Mouse (Mus musculus) left cerebral cortex, postnatal 36 days (tissue): ENCODE measurements around the gene Samm50. TPM values are rescaled to one million over a fixed set of nuclear protein-coding genes. Genes with fewer than 3 reads are reported as not detected.

Experiments used
- DNase-seq, 2 experiments: peaks; one replicate each; pipeline ENCODE4 v3.0.0; 2021 to 2022; ENCODE audit warnings: low spot score in 2 of 2, mixed read lengths in 1 of 2
- intact Hi-C: fragments of 180-260 bp; cut with DNase I; formaldehyde crosslinking; loops from one replicate; pipeline ENCODE4 v1.15.1; 2025
- total RNA-seq, 2 experiments: library from RNA; stranded (reverse); gene quantifications; 2 replicates each; pipeline ENCODE4 v1.2.3; 2021

Gene Samm50
- total RNA-seq, 2 experiments from 2014 or later = 95.0 to 106 TPM

DNA sequence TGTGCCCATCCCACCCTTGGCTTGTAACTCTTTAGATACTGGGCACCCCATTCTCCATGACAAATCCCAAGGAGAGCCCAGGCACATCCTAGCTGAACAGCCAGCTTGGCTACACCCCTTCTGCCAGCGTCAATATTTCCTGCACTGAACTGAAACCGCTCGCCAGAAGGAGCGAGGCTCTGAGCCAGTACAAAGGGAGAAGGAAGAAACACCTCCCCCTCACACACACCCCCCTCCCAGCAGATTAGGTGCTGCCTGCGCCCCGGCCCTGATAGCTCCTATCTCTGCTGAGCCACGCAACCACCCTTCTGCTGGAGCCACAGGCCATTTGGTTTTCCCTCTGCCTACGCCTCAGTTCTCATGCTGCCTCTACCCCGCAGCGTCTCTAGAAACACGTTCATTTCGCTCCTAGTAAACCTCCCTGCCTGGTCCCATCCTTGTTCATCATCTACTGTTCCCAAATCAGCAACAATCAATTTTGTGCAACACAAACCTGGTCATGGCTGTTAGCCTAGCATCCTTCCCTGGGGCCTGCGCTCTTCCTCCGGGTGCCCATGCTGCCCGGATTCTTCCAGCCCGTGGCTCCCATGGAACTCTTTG lies 39.2 kb downstream of the Samm50 start:
- peak; percentile 70 to 76 for DNase-seq
- intact Hi-C loops = no loop called here

DNA sequence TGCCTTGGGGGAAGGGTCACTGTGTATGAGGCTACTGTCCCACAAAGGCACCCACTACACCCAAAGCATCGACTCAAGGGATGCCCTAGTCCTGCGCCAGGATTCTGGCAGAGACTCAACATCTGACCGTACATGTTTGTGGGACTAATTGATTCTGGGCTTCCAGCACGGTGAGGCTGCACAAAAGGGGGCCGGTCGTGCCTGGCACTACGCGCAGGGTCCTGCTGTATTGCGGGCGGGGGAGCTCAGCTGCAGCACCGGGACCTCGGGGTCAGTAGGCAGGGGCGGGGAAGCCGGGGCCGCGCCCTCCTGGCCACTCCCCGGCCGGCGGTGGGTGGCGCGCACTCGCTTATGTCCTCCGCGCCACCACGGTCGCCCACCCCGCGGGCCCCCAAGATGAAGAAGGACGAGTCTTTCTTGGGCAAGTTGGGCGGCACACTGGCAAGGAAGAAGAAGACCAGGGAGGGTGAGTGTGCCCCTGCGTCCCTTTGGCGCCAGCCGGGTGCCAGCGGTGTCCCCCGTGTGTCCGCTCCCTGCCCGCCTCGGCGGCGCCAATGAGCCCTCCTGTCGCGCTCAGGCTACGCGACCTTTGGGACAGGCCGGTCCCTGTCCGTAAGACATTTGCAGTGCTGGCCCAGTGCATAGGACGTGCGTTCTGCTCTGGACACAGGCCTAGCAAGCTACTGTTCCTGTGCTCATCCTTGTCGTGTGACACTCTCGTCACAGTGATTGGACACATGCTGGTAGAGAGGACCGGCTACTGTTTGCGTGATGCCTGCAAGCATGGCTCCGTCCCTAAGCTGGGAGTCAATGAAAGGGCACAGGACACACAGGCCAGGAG lies 39.9 kb downstream of the Samm50 start, which contains the start of gene Parvb:
Parvb (plus strand) TSS at position 323 of the 841 bp plus-strand sequence.
- peak; percentile 39 to 49 for DNase-seq
- intact Hi-C loops = no loop called here

DNA sequence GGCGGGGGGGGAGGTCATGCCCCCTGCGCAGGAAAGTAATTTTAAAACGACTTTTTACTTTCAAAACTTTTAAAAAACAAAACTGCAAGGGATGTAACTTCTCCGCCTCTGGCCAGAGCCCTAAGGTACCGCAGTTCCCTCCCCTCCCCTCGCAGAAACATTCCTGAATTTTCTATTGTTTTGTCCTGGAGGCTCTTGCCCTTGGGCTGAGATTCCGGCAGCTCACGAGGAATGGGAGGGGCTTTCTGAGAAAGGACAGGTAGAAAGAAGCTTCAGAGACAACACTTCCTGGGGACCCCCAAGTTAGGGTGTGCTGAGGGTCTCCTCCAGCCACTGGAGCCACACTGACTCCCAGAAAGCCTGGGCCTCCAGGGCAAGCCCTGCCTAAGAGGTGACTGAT lies 40.6 kb downstream of the Samm50 start:
- DNase-seq = no peak
- intact Hi-C loops = no loop called here

DNA sequence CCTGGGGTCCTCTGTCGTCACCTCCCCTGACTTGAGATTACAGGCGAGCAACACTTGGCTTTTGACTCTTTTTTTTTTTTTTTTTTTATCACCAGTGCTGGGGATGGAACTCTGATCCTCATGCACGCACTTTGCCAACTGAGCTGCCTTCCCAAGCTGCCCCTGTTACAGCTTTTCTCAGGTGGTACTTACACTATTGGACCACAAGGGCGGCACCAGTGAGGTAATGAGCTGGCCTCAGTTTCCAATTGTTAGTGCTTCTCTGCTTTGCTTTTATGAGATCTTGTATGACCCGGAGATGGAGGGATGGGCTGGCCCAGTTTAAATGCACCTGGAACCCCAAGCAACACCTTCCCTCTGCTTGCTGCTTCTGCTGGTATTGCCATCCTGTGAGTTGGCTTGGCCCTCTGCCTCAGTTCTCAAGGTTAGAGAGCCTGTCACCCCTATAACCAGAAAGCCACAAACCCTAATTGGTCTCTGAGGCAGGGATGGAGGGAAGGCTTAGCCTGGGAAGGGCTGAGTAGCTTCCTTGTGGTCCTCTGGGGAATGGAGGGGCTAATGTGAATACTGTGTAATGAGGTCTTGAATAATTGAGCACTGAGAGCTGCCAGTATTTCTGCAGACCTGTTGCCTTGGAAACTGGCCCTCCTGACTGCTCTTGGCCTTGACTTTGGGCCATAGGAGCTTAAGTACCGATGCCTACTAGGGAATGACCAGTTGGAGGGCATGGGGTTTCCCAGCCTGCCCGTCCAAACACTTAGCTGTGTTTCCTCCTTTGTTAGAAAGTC lies 42.9 kb downstream of the Samm50 start:
- intact Hi-C loops = no loop called here
- no peak for DNase-seq

DNA sequence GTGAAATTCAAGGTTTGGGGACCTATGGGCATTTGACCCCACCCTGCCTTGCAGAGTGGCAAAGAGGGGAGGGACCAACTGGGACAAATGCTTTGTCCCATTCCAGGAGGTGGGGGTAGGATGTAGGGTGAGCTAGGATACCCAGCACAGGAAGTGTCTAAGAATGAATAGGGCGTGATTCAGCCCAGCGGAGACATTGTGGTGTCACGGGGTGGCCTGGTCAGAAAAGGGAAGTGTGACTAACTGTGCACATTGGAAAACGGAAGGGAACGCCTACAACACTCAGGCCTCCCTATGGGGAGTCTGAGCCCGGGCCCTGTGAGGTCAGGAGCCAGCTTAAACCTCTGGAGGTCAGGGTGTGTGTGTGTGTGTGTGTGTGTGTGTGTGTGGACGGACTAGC lies 43.6 kb downstream of the Samm50 start:
- no peak for DNase-seq
- intact Hi-C loops = no loop called here

DNA sequence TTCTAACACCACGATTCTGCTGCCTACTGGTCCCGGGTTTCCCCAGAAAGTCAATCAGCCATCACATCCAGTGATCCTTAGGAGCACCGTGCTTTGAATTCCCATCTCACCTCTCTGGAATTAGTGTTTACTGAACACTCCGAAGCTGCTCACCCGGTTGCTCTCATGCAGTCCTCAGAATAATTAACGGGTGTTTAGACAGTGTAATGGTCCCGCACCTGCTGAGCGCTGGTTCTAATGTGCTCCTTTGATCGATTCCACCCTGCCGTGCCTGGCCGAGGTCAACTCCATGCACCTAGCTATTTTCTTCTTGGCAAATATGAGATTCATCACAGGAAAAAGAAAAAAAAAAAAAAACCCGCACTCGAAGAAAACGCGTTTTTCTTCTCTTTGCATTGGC lies 46.5 kb downstream of the Samm50 start:
- DNase-seq = no peak
- intact Hi-C loops = no loop called here

DNA sequence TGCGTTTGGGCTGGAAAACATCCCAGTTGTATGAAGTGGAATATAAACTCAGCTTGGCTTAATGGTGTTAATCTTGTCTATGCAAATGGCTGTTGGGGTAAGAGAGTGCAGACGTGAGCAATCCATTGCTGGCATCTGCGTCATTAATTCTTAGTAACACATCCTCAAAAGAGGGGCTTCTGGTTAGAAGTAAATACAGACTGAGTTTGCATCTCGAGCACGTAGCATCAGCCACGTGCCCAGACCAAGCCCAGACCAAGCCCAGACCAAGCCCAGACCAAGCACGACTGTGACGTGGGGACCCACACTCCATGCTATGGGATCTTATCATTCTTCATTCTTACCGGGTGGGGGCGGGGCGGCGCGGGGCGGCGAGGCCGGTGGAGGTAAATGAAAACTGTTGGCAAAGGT lies 47.0 kb downstream of the Samm50 start:
- intact Hi-C loops = no loop called here
- DNase-seq = no peak

DNA sequence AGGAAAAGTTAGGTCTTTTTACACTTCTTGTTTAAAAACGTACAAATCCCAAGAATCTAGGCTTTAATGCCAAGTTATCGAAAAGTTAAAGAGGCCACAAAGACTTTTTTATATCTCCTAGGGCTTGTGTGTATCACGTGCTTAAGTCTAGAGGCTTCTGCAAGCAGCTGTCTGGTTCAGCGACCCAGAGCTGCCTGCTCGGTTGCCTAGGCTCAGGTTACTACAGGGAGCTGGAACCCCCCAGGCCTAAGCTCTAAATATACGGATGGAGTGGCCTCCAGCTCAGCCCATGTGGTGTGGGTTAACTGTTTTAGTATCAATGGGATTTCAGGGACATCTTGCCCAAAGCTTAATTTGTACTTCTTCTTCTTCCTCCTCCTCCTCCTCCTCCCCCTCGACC lies 49.5 kb downstream of the Samm50 start:
- no peak for DNase-seq
- intact Hi-C loops = no loop called here

DNA sequence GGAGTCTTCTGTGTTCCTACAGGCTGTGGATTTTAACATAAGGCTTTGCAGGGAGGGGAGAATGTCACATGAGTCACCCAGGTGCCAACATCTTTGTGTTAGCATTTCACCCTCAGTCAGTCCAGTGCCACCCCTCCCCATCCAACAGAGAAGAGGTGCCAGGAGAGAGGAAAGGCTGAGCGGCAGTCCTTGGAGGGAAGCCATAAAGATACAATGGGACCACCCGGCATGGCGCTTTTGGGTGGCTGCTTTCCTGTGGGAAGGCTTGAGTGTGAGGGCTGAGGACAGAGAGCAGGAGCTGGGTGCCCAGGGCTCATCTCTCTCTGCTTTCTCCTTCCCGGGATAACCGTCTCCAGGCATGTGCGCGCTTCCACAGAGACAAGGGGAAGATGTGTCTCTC lies 53.1 kb downstream of the Samm50 start:
- intact Hi-C loops = no loop called here
- DNase-seq = no peak

DNA sequence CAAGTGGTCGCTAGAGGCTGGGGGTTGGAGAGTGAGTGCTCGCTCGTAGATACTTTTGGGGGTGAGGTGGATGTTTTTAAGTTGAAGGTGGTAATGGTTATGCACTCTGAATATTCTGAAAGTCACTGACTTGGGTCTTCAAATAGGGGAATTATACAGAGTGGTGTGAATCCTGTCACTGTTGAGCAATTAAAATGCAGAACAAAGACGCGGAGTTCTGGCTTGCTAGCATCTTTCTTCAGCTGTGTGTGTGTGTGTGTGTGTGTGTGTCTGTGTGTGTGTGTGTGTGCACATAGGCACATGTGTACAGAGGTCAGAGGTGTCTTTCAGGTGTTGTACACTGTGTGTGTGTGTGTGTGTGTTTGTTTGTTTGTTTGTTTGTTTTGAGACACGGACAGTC lies 54.2 kb downstream of the Samm50 start:
- intact Hi-C loops = no loop called here
- no peak for DNase-seq

DNA sequence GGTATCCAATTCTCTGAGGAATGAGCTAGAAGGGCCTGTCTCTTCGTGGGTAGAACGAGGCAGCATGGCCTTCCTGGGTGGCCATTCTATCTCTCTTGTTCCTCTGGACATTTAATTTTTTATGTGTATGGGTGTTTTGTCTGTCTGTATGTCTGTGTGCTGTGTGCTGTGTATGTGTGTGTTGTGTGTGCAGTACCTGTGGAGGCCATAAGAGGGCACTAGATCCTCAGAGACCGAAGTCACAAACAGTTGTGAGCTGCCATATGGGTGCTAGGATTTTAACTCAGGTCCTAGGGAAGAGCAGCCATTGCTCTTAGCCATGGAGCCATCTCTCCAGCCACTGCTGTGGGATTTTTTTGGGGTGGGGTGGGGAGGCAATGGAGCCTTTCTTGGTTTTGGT lies 55.3 kb downstream of the Samm50 start:
- intact Hi-C loops = no loop called here
- no peak for DNase-seq

DNA sequence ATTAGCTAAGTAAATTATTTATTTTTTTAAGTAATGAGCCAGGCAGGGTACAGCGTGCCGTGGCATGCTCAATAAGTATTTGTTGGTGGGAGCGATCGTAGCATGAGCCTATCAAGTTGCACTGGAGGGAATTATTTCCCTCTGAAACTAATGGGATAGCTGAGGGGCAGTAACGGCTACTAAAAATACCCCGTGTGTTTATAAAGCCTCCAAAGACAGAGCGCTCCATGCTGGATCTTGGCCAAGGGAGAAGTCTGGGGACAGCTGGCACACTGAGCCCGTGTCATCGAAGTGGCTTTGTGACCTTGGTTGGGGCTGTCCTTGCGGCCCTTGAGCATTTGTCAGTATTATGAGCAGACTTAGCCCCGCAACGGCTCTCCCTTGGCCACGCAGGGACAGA lies 59.2 kb downstream of the Samm50 start:
- intact Hi-C loops = no loop called here
- no peak for DNase-seq

DNA sequence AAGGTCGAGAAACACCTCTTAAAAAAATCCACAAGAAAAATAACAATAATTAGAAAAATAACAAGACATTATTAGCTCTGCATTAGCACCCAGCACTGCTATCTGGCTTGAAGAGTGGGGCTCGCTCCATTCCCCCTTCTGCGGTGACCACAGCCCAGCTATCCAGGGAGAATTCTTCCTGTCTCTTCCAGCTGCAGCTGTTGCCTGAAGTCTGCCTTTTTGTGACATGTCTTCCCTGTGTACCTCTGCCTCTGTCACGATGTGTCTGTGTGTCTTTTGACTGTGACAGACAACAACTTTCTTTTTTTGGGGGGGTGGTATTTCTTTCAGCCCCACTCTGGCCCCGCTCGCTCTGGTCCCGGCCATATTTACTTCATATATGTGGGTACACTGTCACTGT lies 60.6 kb downstream of the Samm50 start:
- DNase-seq = no peak
- intact Hi-C loops = no loop called here

DNA sequence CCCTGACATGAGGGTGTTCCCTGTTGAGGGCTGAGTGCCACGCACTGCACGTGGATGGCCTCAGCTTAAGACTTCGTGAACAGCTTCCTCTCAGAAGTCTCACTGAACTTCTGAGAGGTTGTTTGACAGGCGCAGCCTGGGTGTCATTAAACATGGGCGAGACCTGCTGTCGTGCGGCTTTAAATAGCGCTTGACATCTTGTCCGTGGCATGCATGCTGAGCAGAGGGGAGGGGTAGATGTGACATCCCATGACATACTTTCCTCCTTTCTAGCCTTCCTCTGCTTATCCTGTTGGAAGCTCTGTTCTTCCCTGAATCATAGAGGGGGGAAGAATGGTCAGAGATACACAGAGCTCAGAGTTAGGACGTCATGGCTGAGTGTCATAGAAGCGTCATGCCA lies 61.7 kb downstream of the Samm50 start:
- no peak for DNase-seq
- intact Hi-C loops = no loop called here

DNA sequence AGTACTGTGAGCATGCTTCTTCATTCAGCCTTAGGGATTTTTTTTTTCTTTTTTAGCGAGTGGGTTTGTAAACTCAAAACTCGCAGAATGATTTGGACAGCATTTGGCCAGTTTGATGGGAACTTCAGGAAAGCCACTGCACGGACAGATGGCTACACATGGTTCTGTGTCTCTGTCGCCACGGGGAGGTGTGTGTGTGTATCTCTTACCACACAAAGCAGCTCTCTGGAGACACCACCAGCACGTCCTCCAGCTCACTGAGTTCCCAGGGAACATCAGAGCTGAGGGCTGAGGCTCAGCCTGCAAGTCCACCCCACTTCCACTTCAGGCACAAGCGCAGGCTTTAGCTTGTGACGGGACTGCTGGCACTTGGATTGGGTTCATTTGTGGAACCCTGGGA lies 62.3 kb downstream of the Samm50 start:
- DNase-seq = no peak
- intact Hi-C loops = no loop called here

DNA sequence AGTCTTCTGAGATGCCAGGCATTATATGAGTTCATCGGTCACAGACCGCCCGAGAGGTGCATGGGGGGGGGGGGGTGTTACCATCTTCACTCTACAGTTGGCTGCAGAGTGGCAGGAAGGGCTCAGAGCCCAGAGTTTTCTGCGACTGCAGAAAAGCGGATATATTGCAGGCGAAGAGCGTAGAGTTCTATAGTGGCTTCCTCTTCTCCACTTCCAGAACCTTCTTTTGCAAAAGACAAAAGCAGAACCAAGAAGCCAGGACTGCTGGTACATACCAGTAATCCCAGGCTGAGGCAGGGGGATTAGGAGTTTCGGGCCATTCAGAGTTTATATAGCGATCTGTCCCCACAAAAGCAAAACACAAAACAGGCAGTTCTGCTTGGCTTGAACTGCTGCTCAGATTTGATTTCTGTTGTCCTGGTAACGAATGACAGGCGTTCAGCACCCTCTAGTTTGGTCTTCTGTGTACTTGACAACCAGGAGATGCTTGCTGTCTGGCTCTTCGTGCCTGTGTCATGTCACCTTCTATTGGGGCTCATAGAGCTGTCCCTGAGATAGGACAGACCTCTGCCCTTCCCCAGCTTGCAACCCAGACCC lies 64.3 kb downstream of the Samm50 start:
- DNase-seq = no peak
- intact Hi-C loops = no loop called here

DNA sequence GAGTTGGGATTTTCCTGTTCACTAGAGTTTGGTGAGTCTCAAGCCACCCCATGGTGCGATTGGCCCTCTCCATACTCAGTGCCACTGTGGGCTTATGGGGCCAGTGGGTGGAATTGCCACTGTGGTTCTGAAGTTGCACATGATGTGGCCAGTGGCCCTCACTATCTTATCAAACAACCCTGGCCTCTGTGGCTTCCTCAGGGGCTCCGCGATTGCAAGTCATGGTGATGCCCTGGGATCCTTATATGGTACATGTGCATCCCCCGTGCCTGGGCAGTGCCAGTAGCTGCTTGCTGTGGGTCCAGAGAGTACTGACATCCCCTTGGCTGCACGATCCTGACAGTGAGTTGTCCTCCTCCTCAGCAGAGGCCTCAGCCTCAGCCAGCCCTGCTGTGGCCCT lies 64.8 kb downstream of the Samm50 start:
- DNase-seq = no peak
- intact Hi-C loops = no loop called here

DNA sequence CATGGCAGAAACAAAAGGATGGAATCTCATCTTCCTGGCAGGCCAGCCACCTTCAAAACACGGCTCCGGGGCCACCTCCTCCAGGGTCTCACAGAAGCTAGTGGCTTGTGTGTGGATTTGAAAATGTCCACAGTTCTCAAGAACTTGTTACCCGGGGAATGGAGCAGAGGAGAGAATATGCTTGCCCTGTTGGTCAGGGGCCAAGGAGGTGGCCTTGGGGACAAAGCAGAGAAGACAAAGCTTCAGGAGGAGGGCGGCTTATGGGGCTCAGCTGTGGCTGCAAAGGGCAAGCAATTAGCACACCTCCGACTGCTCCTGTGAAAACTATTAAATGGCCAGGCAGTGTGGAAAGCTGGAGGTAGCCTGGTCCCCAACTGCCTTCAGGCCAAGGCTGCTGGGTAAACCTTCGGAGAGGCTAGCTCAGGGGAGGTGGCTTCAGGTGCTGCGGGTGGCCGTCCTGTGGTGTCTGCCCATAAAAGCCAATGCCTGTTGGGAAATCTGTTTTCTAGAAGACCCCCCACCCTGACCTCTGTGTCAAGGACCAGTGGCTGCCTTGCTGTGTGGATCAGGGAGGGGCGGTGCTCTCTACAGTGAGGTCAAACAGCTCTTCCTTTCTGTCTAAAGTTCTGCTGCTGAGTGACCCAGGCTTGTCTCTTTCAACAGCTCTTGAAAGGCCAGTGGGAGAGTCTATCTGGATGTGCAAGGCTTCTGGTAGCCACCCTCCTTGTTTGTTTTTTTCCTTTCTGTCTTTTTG lies 66.7 kb downstream of the Samm50 start:
- intact Hi-C loops = no loop called here
- no peak for DNase-seq

DNA sequence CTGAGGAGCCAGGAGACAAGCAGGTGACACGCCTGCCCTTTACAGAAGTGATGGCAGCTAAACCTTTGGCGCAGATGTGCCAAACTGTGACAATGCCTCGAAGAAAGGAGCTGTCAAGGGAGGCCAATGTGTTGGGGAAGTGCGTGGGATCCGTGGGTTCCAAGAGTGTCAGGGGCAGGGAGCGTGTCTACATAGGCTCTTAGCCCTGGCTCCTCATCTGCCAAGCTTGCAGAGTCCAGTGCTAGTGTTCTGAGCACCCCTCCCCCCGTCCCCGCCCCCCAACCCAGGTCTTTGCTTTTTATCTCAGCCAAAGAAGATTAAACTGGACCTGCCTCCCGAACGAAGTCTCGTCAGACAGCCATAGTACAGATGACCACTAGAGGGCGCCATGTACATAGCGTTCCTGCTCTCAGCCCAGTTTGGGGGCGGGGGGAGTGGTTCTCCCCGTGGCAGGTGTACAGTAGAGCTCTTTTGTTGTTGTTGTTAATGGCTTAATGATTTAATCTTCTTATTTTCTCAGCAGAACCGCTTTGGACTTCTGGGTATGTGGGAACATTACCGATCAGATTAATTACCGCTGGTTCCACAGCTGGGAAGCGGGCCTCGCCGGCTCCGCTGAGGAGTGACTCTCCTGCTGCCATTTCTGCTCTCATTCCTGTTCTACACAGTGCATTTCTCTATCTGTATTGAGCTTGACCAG lies 68.2 kb downstream of the Samm50 start:
- peak; percentile 59 to 73 for DNase-seq
- intact Hi-C loops = loop anchor here (2.0 to 5.0 kb wide), 2 partner anchors 187 to 355 kb away; partner anchors contain the start of gene Shisal1
